Mouse (Mus musculus): ENCODE results near the gene Ubxn11. TPM values are rescaled to one million over a fixed set of nuclear protein-coding genes. Genes with fewer than 3 reads are reported as not detected.
"Not testable (repeated sequence)": the region's sequence is repeated elsewhere in the genome, so short reads cannot be mapped to it uniquely, and the experiment has no call there.

The Ubxn11 gene
- polyA plus RNA-seq, 1 experiment from 2014 or later, result 8.3 TPM

DNA sequence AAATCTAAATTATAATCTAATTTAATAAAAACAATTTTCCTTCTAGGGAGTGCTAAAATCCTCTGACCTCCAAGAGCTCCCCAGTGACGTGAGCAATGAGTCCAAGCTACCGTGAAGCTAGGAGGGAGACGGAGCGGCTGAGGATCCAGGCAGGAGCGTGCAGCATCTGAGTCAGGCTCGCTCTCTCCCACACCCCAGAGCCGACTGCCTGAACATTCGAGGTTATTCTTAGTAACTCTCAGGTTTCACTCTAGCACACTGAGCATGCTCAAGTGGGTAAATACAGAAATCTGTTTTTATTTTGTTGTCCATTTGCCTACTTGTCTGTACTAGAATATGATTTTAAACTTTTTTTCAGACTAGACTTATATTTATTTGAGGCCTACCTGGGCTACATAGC is 54.4 kb downstream of the Ubxn11 start:
- Histone ChIP-seq H3K4me2 (replicated peaks; ENCODE audit: low read depth, low read length) (no peak overlapping the region), H3K9me3 (ENCODE audit: control insufficient read depth, low read depth, low read length) (no peaks in the 10 kb centered on the region), H3K9ac (replicated peaks; ENCODE audit: low read depth, low read length) (no peak overlapping the region), H3K4me1 (ENCODE audit: control insufficient read depth, insufficient read depth, low read length) (no peaks in the 10 kb centered on the region), H3K27me3 (ENCODE audit: control insufficient read depth, insufficient read depth, low read length) (no peaks in the 10 kb centered on the region), H3K36me3 (ENCODE audit: control insufficient read depth, insufficient read depth, low read length) (no peaks in the 10 kb centered on the region; the same call in 1 of the 2 replicates), H3K27ac (ENCODE audit: low read length) (no peak overlapping the region), H3K4me3 (ENCODE audit: low read depth, low read length) (no peak overlapping the region)
- no peak for ATAC-seq (ENCODE audit: insufficient number of reproducible peaks, insufficient read depth, low FRiP score, low read depth)
- 55% methylated on average over 8 of the region's 8 CpGs for WGBS

DNA sequence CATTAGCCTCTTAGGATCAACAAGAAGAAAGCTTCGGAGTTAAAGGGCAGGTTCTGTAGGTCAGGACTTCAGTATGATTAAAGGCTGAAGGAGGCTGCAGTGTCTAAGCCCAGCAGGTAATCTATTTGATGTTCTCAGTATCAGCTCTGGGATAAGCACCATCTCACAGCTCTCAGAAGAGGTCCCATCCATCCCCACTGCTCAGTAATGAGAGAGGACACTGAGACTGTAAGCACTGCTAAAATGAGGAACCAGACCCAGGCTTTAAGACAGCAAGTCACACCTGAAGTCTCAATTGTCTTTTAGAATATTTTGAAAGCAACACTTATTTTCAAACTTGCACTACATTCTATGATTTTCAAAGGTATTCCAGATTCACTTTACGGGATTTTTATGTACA is 55.2 kb downstream of the Ubxn11 start:
- Histone ChIP-seq H3K4me2 (replicated peaks; ENCODE audit: low read depth, low read length) (no peak overlapping the region), H3K36me3 (ENCODE audit: control insufficient read depth, insufficient read depth, low read length) (no peaks in the 10 kb centered on the region; the same call in 1 of the 2 replicates), H3K27ac (ENCODE audit: low read length) (no peak overlapping the region), H3K4me3 (ENCODE audit: low read depth, low read length) (no peak overlapping the region), H3K27me3 (ENCODE audit: control insufficient read depth, insufficient read depth, low read length) (no peaks in the 10 kb centered on the region), H3K4me1 (ENCODE audit: control insufficient read depth, insufficient read depth, low read length) (no peaks in the 10 kb centered on the region), H3K9me3 (ENCODE audit: control insufficient read depth, low read depth, low read length) (no peaks in the 10 kb centered on the region), H3K9ac (replicated peaks; ENCODE audit: low read depth, low read length) (no peak overlapping the region)
- 84% methylated on average over 2 of the region's 2 CpGs for WGBS
- no peak for ATAC-seq (ENCODE audit: insufficient number of reproducible peaks, insufficient read depth, low FRiP score, low read depth)

DNA sequence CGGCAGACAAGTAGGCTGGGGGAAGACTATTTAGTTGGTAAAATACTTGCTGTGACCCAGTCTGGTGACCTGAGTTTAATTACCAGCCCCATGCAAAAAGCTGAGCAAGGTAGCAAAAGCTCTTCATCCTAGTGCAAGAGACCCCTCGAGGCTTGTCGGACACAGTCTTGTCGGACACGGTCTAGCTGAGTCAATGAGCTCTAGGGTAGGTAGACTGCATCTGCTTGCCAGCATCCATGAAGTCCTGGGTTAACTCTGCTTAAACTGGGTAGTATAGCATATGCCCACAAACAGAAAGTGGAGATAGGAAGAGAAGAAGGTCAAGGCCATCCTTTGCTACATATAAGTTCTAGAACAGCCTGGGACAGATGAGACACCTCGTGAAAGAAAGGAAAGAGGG is 56.4 kb downstream of the Ubxn11 start:
- Histone ChIP-seq H3K9ac (replicated peaks; ENCODE audit: low read depth, low read length) (no peak overlapping the region), H3K36me3 (ENCODE audit: control insufficient read depth, insufficient read depth, low read length) (no peaks in the 10 kb centered on the region; the same call in 1 of the 2 replicates), H3K9me3 (ENCODE audit: control insufficient read depth, low read depth, low read length) (no peaks in the 10 kb centered on the region), H3K27me3 (ENCODE audit: control insufficient read depth, insufficient read depth, low read length) (no peaks in the 10 kb centered on the region), H3K27ac (ENCODE audit: low read length) (no peak overlapping the region), H3K4me1 (ENCODE audit: control insufficient read depth, insufficient read depth, low read length) (no peaks in the 10 kb centered on the region), H3K4me2 (replicated peaks; ENCODE audit: low read depth, low read length) (no peak overlapping the region), H3K4me3 (ENCODE audit: low read depth, low read length) (no peak overlapping the region)
- 86% methylated on average over 6 of the region's 6 CpGs for WGBS
- ATAC-seq (ENCODE audit: insufficient number of reproducible peaks, insufficient read depth, low FRiP score, low read depth), result no peak

DNA sequence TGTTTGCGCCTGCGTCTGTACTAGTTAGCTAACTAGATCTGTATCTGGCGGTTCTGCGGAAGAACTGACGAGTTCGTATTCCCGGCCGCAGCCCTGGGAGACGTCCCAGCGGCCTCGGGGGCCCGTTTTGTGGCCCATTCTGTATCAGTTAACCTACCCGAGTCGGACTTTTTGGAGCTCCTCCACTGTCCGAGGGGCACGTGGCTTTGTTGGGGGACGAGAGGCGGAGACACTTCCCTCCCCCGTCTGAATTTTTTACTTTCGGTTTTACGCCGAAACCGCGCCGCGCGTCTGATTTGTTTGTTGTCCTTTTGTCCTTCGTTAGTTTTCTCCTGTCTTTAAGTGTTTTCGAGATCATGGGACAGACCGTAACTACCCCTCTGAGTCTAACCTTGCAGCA is 57.7 kb downstream of the Ubxn11 start:
- not testable (repeated sequence) for H3K9me3 ChIP-seq (ENCODE audit: control insufficient read depth, low read depth, low read length); H3K36me3 ChIP-seq (ENCODE audit: control insufficient read depth, insufficient read depth, low read length); H3K4me1 ChIP-seq (ENCODE audit: control insufficient read depth, insufficient read depth, low read length); H3K27me3 ChIP-seq (ENCODE audit: control insufficient read depth, insufficient read depth, low read length); H3K27ac ChIP-seq (ENCODE audit: low read length); ATAC-seq (ENCODE audit: insufficient number of reproducible peaks, insufficient read depth, low FRiP score, low read depth)
- peak overlapping the region; percentile 43 for H3K4me3 ChIP-seq (ENCODE audit: low read depth, low read length)
- peak overlapping the region; percentile 29 for H3K4me2 ChIP-seq (replicated peaks; ENCODE audit: low read depth, low read length)
- 3% methylated on average over 30 of the region's 30 CpGs for WGBS
- peak overlapping the region; percentile 28; the same call in 1 of the 2 replicates for H3K9ac ChIP-seq (replicated peaks; ENCODE audit: low read depth, low read length)

DNA sequence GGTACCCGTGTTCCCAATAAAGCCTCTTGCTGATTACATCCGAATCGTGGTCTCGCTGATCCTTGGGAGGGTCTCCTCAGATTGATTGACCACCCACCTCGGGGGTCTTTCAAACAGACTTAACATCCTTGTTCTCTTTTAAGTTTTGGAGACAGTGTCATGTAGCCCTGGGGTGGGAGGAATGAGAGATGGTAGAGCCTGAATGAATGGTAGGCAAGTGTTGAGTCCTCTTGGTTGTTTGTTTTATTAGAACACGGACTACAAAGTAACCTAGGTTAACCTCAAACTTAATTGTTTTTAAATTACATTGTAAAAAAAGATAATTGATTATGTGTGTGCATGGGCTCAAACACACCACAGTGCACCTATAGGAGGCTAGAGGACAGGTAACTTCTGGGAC is 62.2 kb downstream of the Ubxn11 start:
- H3K4me3 ChIP-seq (ENCODE audit: low read depth, low read length), result no peak overlapping the region
- H3K9ac ChIP-seq (replicated peaks; ENCODE audit: low read depth, low read length), result no peak overlapping the region
- WGBS, result 83% methylated on average over 5 of the region's 6 CpGs
- no peaks in the 10 kb centered on the region for H3K27me3 ChIP-seq (ENCODE audit: control insufficient read depth, insufficient read depth, low read length)
- no peak for ATAC-seq (ENCODE audit: insufficient number of reproducible peaks, insufficient read depth, low FRiP score, low read depth)
- H3K27ac ChIP-seq (ENCODE audit: low read length), result no peak overlapping the region
- H3K4me1 ChIP-seq (ENCODE audit: control insufficient read depth, insufficient read depth, low read length), result no peaks in the 10 kb centered on the region
- H3K4me2 ChIP-seq (replicated peaks; ENCODE audit: low read depth, low read length), result no peak overlapping the region
- no peaks in the 10 kb centered on the region for H3K9me3 ChIP-seq (ENCODE audit: control insufficient read depth, low read depth, low read length)
- H3K36me3 ChIP-seq (ENCODE audit: control insufficient read depth, insufficient read depth, low read length), result no peaks in the 10 kb centered on the region; the same call in 1 of the 2 replicates

DNA sequence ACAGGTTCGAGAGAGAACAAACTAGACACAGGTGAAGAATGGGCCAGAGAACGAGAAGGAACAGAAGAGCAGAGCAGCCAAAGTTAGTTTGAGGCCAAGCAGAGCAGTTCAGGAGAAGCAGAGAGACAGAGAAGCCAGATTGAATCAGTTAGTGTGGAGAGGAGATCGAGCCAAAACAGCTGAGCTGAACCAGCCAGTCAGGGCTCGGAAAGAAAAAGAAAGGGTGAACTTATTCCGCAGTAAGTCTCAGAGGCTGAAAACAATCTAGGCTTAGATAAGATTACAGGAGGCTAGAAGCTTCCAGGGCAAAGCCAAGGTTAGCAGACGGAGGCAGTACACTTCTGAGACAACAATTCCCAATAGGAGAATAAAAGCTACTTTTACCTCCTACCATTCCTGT is 62.7 kb downstream of the Ubxn11 start:
- H3K4me2 ChIP-seq (replicated peaks; ENCODE audit: low read depth, low read length), result no peak overlapping the region
- 72% methylated on average over 6 of the region's 6 CpGs for WGBS
- H3K27me3 ChIP-seq (ENCODE audit: control insufficient read depth, insufficient read depth, low read length), result no peaks in the 10 kb centered on the region
- no peak overlapping the region for H3K9ac ChIP-seq (replicated peaks; ENCODE audit: low read depth, low read length)
- ATAC-seq (ENCODE audit: insufficient number of reproducible peaks, insufficient read depth, low FRiP score, low read depth), result no peak
- H3K27ac ChIP-seq (ENCODE audit: low read length), result no peak overlapping the region
- H3K36me3 ChIP-seq (ENCODE audit: control insufficient read depth, insufficient read depth, low read length), result peaks cover 2% of the 10 kb centered on the region; the same call in 1 of the 2 replicates
- no peak overlapping the region for H3K4me3 ChIP-seq (ENCODE audit: low read depth, low read length)
- H3K4me1 ChIP-seq (ENCODE audit: control insufficient read depth, insufficient read depth, low read length), result no peaks in the 10 kb centered on the region
- H3K9me3 ChIP-seq (ENCODE audit: control insufficient read depth, low read depth, low read length), result no peaks in the 10 kb centered on the region

DNA sequence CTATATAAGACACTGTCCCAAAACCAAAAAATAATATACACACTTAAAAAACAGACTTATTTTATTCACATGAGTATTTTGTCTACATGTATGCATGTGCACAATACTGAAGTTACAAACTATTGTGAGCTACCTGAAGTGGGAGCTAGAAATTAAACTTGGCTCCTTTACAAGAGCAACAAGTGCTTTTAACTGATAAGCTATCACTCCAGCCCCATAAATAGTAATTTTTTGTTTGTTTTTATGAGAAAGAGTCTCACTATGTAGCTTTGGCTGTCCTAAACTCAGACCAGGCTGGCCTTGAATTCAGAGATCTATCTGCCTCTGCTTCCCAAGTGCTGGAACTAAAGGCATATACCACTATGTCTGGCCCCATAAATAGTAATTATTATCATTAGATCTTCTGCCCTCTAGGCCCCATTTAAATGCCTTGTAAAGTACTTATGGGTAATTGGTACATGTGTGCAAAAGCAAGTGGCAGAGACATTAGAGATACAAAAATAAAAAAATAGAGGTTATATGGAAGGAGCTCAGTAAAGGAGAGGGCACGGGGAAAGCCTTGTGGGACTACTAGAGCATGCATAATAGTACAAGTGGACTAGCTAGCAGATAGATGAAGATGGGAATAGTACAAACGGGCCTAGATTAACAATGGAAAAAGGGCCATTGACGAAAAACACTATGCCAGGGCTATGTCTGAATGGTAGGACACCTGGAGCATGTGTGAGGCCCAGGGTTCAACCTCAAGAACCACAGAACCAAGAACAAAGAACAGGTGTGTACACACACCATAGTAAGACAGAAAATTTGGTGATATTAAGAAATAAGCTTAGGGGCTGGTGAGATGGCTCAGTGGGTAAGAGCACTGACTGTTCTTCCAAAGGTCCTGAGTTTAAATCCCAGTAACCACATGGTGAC is 63.4 kb downstream of the Ubxn11 start:
- no peak overlapping the region for H3K4me3 ChIP-seq (ENCODE audit: low read depth, low read length)
- no peaks in the 10 kb centered on the region for H3K4me1 ChIP-seq (ENCODE audit: control insufficient read depth, insufficient read depth, low read length)
- H3K4me2 ChIP-seq (replicated peaks; ENCODE audit: low read depth, low read length), result no peak overlapping the region
- H3K27me3 ChIP-seq (ENCODE audit: control insufficient read depth, insufficient read depth, low read length), result no peaks in the 10 kb centered on the region
- peaks cover 2% of the 10 kb centered on the region; the same call in 1 of the 2 replicates for H3K36me3 ChIP-seq (ENCODE audit: control insufficient read depth, insufficient read depth, low read length)
- H3K9me3 ChIP-seq (ENCODE audit: control insufficient read depth, low read depth, low read length), result no peaks in the 10 kb centered on the region
- WGBS, result 88% methylated on average over 3 of the region's 3 CpGs
- H3K9ac ChIP-seq (replicated peaks; ENCODE audit: low read depth, low read length), result no peak overlapping the region
- ATAC-seq (ENCODE audit: insufficient number of reproducible peaks, insufficient read depth, low FRiP score, low read depth), result no peak
- no peak overlapping the region for H3K27ac ChIP-seq (ENCODE audit: low read length)

DNA sequence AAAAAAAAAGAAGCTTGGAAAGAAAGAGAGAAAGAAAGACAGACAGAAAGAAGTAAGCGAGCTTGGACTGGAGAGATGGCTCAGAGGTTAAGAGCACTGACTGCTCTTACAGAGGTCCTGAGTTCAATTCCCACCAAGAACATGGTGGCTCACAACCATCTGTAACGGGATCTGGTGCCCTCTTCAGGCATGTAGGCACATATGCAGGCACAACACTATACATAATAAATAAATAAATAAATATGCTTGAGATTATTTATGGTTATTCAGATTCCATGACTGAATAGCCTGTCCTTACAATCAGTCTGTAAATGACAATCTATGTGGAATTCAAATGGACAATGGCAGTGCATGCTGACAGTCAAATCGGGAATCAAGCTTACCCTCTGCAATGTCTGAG is 64.5 kb downstream of the Ubxn11 start:
- H3K27ac ChIP-seq (ENCODE audit: low read length), result no peak overlapping the region
- no peaks in the 10 kb centered on the region for H3K9me3 ChIP-seq (ENCODE audit: control insufficient read depth, low read depth, low read length)
- no peak overlapping the region for H3K4me2 ChIP-seq (replicated peaks; ENCODE audit: low read depth, low read length)
- no peak for ATAC-seq (ENCODE audit: insufficient number of reproducible peaks, insufficient read depth, low FRiP score, low read depth)
- H3K9ac ChIP-seq (replicated peaks; ENCODE audit: low read depth, low read length), result no peak overlapping the region
- WGBS, result 96% methylated on average over 3 of the region's 3 CpGs
- H3K4me3 ChIP-seq (ENCODE audit: low read depth, low read length), result no peak overlapping the region
- H3K27me3 ChIP-seq (ENCODE audit: control insufficient read depth, insufficient read depth, low read length), result no peaks in the 10 kb centered on the region
- H3K36me3 ChIP-seq (ENCODE audit: control insufficient read depth, insufficient read depth, low read length), result peaks cover 8% of the 10 kb centered on the region; the same call in 1 of the 2 replicates
- no peaks in the 10 kb centered on the region for H3K4me1 ChIP-seq (ENCODE audit: control insufficient read depth, insufficient read depth, low read length)
